8 mouse cellular contexts compared by ENCODE assay signal in genomic region chr1:134196386-134196785, GRCm38 (mm10). TPM values are rescaled to one million over a fixed set of nuclear protein-coding genes. Genes with fewer than 3 reads are reported as not detected.
DNase-seq lines count a peak whose midpoint lies in the region; ATAC-seq and TF ChIP-seq lines count a peak whose summit lies in the region.

No protein-coding gene starts in this region.

- H3ac ChIP-seq in myocyte (ENCODE audit: control insufficient read depth, insufficient read length), result no peak overlapping the region

- TF ChIP-seq EP300 in stomach, postnatal 0 days (optimal IDR thresholded peaks at IDR 0.05), result no peak

- no peaks in the 10 kb centered on the region for H3K36me3 ChIP-seq in forebrain, postnatal 0 days (ENCODE audit: insufficient read depth)
- no peaks in the 10 kb centered on the region for H3K36me3 ChIP-seq in forebrain, embryonic 15.5 days
- no peaks in the 10 kb centered on the region for H3K36me3 ChIP-seq in intestine, postnatal 0 days (ENCODE audit: control insufficient read depth, insufficient read depth)
- H3K36me3 ChIP-seq in myocyte (ENCODE audit: control insufficient read depth, insufficient read depth), result peaks cover 9% of the 10 kb centered on the region
- no peaks in the 10 kb centered on the region for H3K36me3 ChIP-seq in stomach, postnatal 0 days (ENCODE audit: control insufficient read depth, insufficient read depth, low read length)

- TF ChIP-seq CTCF in forebrain, postnatal 0 days (IDR thresholded peaks at IDR 0.05; ENCODE audit: low read depth), result peak; percentile 64
- TF ChIP-seq CTCF in intestine, postnatal 0 days (IDR thresholded peaks at IDR 0.05; ENCODE audit: low read depth), result peak; percentile 95
- TF ChIP-seq CTCF in stomach, postnatal 0 days (IDR thresholded peaks at IDR 0.05; ENCODE audit: low read depth), result peak; percentile 90

- TF ChIP-seq POLR2A in myocyte (IDR thresholded peaks at IDR 0.05; ENCODE audit: insufficient read length, low read depth), result peak; percentile 45

- DNase-seq in forebrain, postnatal 0 days, result no peak
- DNase-seq in brain, adult 2 months (ENCODE audit: low read depth, low spot score), result peak; percentile 85
- peak; percentile 77 to 83 for DNase-seq in gastrocnemius, adult 8-10 months (ENCODE audit: low spot score in 2 of 2)
- DNase-seq in left cerebral cortex, postnatal 4 days, result peak; percentile 63
- peak; percentile 90 for DNase-seq in stomach, postnatal 0 days (ENCODE audit: low spot score)

- intact Hi-C loops in left cerebral cortex, postnatal 4 days (cut with DNase I), result no loop called here

- no peaks in the 10 kb centered on the region for H3K79me2 ChIP-seq in myocyte (ENCODE audit: control insufficient read depth, insufficient read depth)

- ATAC-seq in forebrain, postnatal 0 days, result no peak
- no peak for ATAC-seq in forebrain, embryonic 15.5 days (replicated peaks)
- peak; percentile 61 for ATAC-seq in intestine, postnatal 0 days
- peak; percentile 70 for ATAC-seq in stomach, postnatal 0 days (ENCODE audit: low FRiP score, low TSS enrichment)

- no peaks in the 10 kb centered on the region for H3K27me3 ChIP-seq in forebrain, postnatal 0 days (ENCODE audit: insufficient read depth, low read length)
- H3K27me3 ChIP-seq in forebrain, embryonic 15.5 days, result no peaks in the 10 kb centered on the region
- no peaks in the 10 kb centered on the region for H3K27me3 ChIP-seq in intestine, postnatal 0 days (replicated peaks; ENCODE audit: control insufficient read depth, insufficient read depth, low read length)
- no peaks in the 10 kb centered on the region for H3K27me3 ChIP-seq in myocyte (ENCODE audit: control insufficient read depth, insufficient read depth, insufficient read length)
- no peaks in the 10 kb centered on the region for H3K27me3 ChIP-seq in stomach, postnatal 0 days (ENCODE audit: control insufficient read depth, insufficient read depth, low read length)

- peaks cover 6% of the 10 kb centered on the region for H3K4me1 ChIP-seq in forebrain, postnatal 0 days (ENCODE audit: insufficient read depth)
- peaks cover 13% of the 10 kb centered on the region for H3K4me1 ChIP-seq in forebrain, embryonic 15.5 days
- peaks cover 6% of the 10 kb centered on the region; the same call in 1 of the 2 replicates for H3K4me1 ChIP-seq in intestine, postnatal 0 days (replicated peaks; ENCODE audit: control insufficient read depth, insufficient read depth, low read length)
- peaks cover 4% of the 10 kb centered on the region; the same call in 1 of the 2 replicates for H3K4me1 ChIP-seq in stomach, postnatal 0 days (replicated peaks; ENCODE audit: control insufficient read depth, insufficient read depth)

- WGBS in forebrain, postnatal 0 days, result 67% methylated on average over 4 of the region's 4 CpGs
- 67% methylated on average over 4 of the region's 4 CpGs for WGBS in forebrain, embryonic 15.5 days
- 56% methylated on average over 4 of the region's 4 CpGs for WGBS in intestine, postnatal 0 days
- WGBS in stomach, postnatal 0 days, result 57% methylated on average over 4 of the region's 4 CpGs

- H3K4me2 ChIP-seq in forebrain, postnatal 0 days (ENCODE audit: low read depth), result no peak overlapping the region
- H3K4me2 ChIP-seq in forebrain, embryonic 15.5 days (replicated peaks), result no peak overlapping the region
- H3K4me2 ChIP-seq in intestine, postnatal 0 days (replicated peaks; ENCODE audit: low read depth), result no peak overlapping the region
- H3K4me2 ChIP-seq in myocyte (ENCODE audit: low read depth), result peak overlapping the region; percentile 70
- no peak overlapping the region for H3K4me2 ChIP-seq in stomach, postnatal 0 days (replicated peaks; ENCODE audit: low read depth)

- no peak overlapping the region for H3K27ac ChIP-seq in forebrain, postnatal 0 days (ENCODE audit: low read depth, low read length)
- H3K27ac ChIP-seq in forebrain, embryonic 15.5 days (replicated peaks), result no peak overlapping the region
- 0 out of 2 replicates have a peak overlapping the region, but pooled peaks have one; percentile 35 for H3K27ac ChIP-seq in intestine, postnatal 0 days (ENCODE audit: low read depth, low read length)
- H3K27ac ChIP-seq in stomach, postnatal 0 days (replicated peaks), result peak overlapping the region; percentile 58; the same call in 1 of the 2 replicates

- no peaks in the 10 kb centered on the region for H3K9me3 ChIP-seq in forebrain, postnatal 0 days (ENCODE audit: low read length)
- H3K9me3 ChIP-seq in forebrain, embryonic 15.5 days, result no peaks in the 10 kb centered on the region
- no peaks in the 10 kb centered on the region for H3K9me3 ChIP-seq in intestine, postnatal 0 days (ENCODE audit: control insufficient read depth)
- no peaks in the 10 kb centered on the region for H3K9me3 ChIP-seq in stomach, postnatal 0 days (ENCODE audit: control insufficient read depth, low read length)

- H3K4me3 ChIP-seq in forebrain, postnatal 0 days (ENCODE audit: low read depth, low read length), result no peak overlapping the region
- H3K4me3 ChIP-seq in forebrain, embryonic 15.5 days, result no peak overlapping the region
- no peak overlapping the region for H3K4me3 ChIP-seq in intestine, postnatal 0 days (ENCODE audit: low read depth, low read length)
- peak overlapping the region; percentile 63 for H3K4me3 ChIP-seq in myocyte
- no peak overlapping the region for H3K4me3 ChIP-seq in stomach, postnatal 0 days (ENCODE audit: low read depth, low read length)

- H3K9ac ChIP-seq in forebrain, postnatal 0 days, result no peak overlapping the region
- H3K9ac ChIP-seq in forebrain, embryonic 15.5 days (replicated peaks), result no peak overlapping the region
- no peak overlapping the region for H3K9ac ChIP-seq in intestine, postnatal 0 days (ENCODE audit: low read depth, low read length)
- H3K9ac ChIP-seq in stomach, postnatal 0 days (ENCODE audit: low read length), result no peak overlapping the region

TF ChIP-seq in myocyte, 11 proteins besides CTCF, POLR2A, EP300 and RAD21:
- TF ChIP-seq CEBPB (IDR thresholded peaks at IDR 0.05; ENCODE audit: insufficient read depth, poor library complexity, severe bottlenecking) (no peak), TCF12 (IDR thresholded peaks at IDR 0.05; ENCODE audit: insufficient read depth, poor library complexity, severe bottlenecking) (no peak), MYOD1 (IDR thresholded peaks at IDR 0.05; ENCODE audit: control insufficient read depth in 1 of 3, insufficient read length in 2 of 3, low read depth in 2 of 3) (peak in 1 of 3 experiments; percentile 12), USF1 (IDR thresholded peaks at IDR 0.05; ENCODE audit: low read depth) (no peak)

RNA-seq across cellular contexts. Expression of gene Mybph, which starts 3.1 kb away (rescaled TPM):
- total RNA-seq in forebrain, postnatal 0 days (2014; rRNA removed), result 0.10 and 0.23 TPM in 2 replicates
- 0.12 TPM in 1 of 2 replicates, not detected in the other for polyA plus RNA-seq in forebrain, postnatal 0 days (2015; fragmentation: Nextera tagmentation; extraction: Ambion mirVana)
- polyA plus RNA-seq in forebrain, embryonic 15.5 days (2015; fragmentation: Nextera tagmentation; extraction: Ambion mirVana), result not detected in 2 replicates
- total RNA-seq in gastrocnemius, adult 8-10 months (2022), result 100 to 1,000 TPM; 239 to 486 (median 316) TPM
- polyA plus RNA-seq in intestine, postnatal 0 days (2015; fragmentation: Nextera tagmentation; extraction: Ambion mirVana), result 0.13 TPM in 1 of 2 replicates, not detected in the other
- under 1 TPM in 1 of 2 experiments, not detected in 1; 0.18 TPM for total RNA-seq in left cerebral cortex, postnatal 4 days (2021)
- polyA plus RNA-seq in myocyte (2012; fragmentation: generic; extraction: Trizol), result 1,516 TPM
- 1.6 and 2.2 TPM in 2 replicates for polyA plus RNA-seq in stomach, postnatal 0 days (2015; fragmentation: Nextera tagmentation; extraction: Ambion mirVana)

RNA-seq across cellular contexts. Expression of gene Chil1, which starts 14.4 kb away (rescaled TPM):
- 0.38 and 1.3 TPM in 2 replicates for total RNA-seq in forebrain, postnatal 0 days (2014; rRNA removed)
- 3.3 and 4.1 TPM in 2 replicates for polyA plus RNA-seq in forebrain, postnatal 0 days (2015; fragmentation: Nextera tagmentation; extraction: Ambion mirVana)
- polyA plus RNA-seq in forebrain, embryonic 15.5 days (2015; fragmentation: Nextera tagmentation; extraction: Ambion mirVana), result 3.2 and 3.7 TPM in 2 replicates
- 1 to 10 TPM in 3 of 4 experiments, under 1 TPM in 1; 0.24 to 2.7 (median 1.3) TPM for total RNA-seq in gastrocnemius, adult 8-10 months (2022)
- polyA plus RNA-seq in intestine, postnatal 0 days (2015; fragmentation: Nextera tagmentation; extraction: Ambion mirVana), result 0.50 and 0.99 TPM in 2 replicates
- 1 to 10 TPM; 1.1 to 2.0 TPM for total RNA-seq in left cerebral cortex, postnatal 4 days (2021)
- 32.9 TPM for polyA plus RNA-seq in myocyte (2012; fragmentation: generic; extraction: Trizol)
- polyA plus RNA-seq in stomach, postnatal 0 days (2015; fragmentation: Nextera tagmentation; extraction: Ambion mirVana), result 2.8 and 3.1 TPM in 2 replicates

RNA-seq across cellular contexts. Expression of gene Adora1, which starts 38.8 kb away (rescaled TPM):
- total RNA-seq in forebrain, postnatal 0 days (2014; rRNA removed), result 38.4 and 41.5 TPM in 2 replicates
- polyA plus RNA-seq in forebrain, postnatal 0 days (2015; fragmentation: Nextera tagmentation; extraction: Ambion mirVana), result 29.3 and 37.5 TPM in 2 replicates
- polyA plus RNA-seq in forebrain, embryonic 15.5 days (2015; fragmentation: Nextera tagmentation; extraction: Ambion mirVana), result 14.0 and 15.7 TPM in 2 replicates
- under 1 TPM; 0.19 to 0.97 (median 0.69) TPM for total RNA-seq in gastrocnemius, adult 8-10 months (2022)
- polyA plus RNA-seq in intestine, postnatal 0 days (2015; fragmentation: Nextera tagmentation; extraction: Ambion mirVana), result 2.2 and 2.4 TPM in 2 replicates
- total RNA-seq in left cerebral cortex, postnatal 4 days (2021), result 10 to 100 TPM; 75.5 to 76.4 TPM
- polyA plus RNA-seq in myocyte (2012; fragmentation: generic; extraction: Trizol), result 4.5 TPM
- 11.2 and 11.4 TPM in 2 replicates for polyA plus RNA-seq in stomach, postnatal 0 days (2015; fragmentation: Nextera tagmentation; extraction: Ambion mirVana)

Comparison
In these comparisons a context has a peak if more than half of its experiments do, and no peak if none do; other contexts are left out.
1. ATAC-seq: peak in intestine, postnatal 0 days (single experiment) and stomach, postnatal 0 days (single experiment); none in forebrain, postnatal 0 days (single experiment) and forebrain, embryonic 15.5 days (single experiment).
2. H3K27ac ChIP-seq: peak in intestine, postnatal 0 days (single experiment) and stomach, postnatal 0 days (single experiment); none in forebrain, postnatal 0 days (single experiment) and forebrain, embryonic 15.5 days (single experiment).
3. RNA of gene Mybph, which starts 3.1 kb away (polyA plus RNA-seq): 1,516 TPM in myocyte (single experiment); 1.6 to 2.2 TPM in stomach, postnatal 0 days, 0.12 TPM in forebrain, postnatal 0 days, not detected in forebrain, embryonic 15.5 days and 0.13 TPM in intestine, postnatal 0 days; every median in the first group is over 100 times any median in the second.
4. Peak in every context shown above with its lines, with median percentiles within 50 percentile points of each other: CTCF ChIP-seq.